Mouse (Mus musculus) kidney, postnatal 25 days (tissue): Measurements from ENCODE around the gene Ephb3.

ENCODE experiments used
- DNase-seq, 2 experiments: peaks; one replicate each; pipeline ENCODE4 v3.0.0; 2021; ENCODE audit warnings: mixed read lengths in 2 of 2

Ephb3 gene

DNA sequence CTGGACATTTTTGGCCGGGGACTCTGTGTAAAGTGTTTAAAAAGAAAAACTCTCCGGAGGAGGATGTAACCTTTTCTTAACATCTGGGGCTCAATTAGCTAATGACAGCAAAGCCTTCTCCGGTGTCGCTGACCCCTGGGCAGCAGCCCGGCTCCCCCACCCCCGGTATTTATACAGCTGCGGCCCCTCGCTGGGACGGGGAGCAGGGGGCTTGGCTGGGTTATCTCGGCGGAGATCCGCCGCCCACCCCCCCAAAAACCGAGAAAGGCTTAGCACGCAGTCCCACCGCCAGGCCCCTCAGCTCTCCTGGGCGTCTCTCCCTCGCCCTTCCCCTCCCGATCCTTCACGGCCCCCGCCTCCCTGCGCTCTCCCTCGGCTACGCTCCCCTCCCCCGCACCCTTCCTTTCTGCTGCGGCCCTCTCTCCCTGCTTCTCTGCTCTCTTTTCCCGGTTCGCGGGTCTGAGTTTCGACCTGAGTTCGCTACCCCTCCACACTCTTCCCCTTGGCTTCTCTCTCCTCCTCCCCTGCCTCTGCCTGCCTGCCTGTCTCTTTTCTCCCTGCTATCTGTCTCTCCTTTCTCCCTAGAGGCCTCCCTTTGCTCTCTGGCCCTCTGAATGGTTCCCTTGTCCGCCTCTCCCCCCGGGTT lies 42.0 kb downstream of the Ephb3 start:
- peak; percentile 20 to 52 for DNase-seq

DNA sequence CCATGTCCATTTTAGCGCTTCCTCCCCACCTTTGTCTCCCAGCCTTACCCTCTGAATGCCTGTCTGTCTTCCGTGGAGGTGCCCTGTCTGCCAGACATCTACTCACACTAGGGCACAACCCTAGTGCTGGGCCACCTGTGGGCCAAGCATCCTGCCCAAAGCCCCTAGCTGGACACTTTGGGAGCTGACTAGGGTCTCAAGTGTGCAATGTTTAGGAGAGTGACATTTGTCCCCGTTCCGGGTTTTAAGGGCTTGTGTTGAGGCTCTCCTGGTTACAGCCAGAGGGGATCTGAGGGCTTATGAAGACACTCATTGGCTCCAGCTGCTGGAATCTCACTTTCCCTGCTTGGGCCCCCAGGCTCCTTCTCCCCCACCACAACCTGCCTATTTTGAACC lies 42.5 kb downstream of the Ephb3 start:
- no peak for DNase-seq

- DNase-seq = peak; percentile 75 to 89
Measured at GRCm38 (mm10) chr16:21247871-21248712, 43.5 kb downstream of the Ephb3 start.

- no peak for DNase-seq
Measured at GRCm38 (mm10) chr16:21248713-21249531, 44.4 kb downstream of the Ephb3 start.

GRCm38 (mm10) chr16:21252401-21252955 lies 47.9 kb downstream of the Ephb3 start:
- DNase-seq = no peak

DNA sequence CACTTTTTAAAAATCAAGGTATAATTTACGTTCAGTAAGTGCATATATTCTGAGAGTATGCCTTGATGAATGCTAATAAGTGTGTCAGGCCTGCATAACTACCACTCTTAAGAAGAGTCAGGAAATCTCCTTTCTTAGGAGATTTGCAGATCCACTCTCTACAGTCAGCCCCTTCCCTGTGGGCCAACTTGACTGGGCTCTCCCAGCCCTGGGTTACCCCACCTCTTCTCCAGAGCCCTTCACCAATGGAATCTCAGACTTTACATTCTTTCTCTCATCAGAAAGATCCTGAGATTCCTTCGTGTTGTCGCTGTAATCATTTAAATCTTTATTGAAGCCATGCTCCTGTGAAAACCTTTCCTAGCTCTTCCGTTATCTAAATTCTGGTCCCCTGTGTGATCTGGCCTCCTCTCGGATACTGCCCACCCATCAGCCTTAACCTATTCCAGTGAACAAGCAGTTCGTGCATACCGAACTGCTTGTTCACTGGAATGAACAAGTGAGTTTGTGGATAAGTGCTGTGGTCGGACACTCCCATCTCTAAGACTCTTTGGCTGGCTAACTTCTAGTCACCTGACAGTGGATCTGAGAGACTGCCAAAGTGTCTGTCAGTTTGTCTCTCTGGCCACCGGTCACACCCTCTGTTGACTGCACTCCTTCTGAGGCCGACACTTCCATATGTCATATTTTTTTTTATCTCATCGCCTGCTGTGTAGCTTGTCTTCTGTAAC lies 51.2 kb downstream of the Ephb3 start:
- no peak for DNase-seq

DNA sequence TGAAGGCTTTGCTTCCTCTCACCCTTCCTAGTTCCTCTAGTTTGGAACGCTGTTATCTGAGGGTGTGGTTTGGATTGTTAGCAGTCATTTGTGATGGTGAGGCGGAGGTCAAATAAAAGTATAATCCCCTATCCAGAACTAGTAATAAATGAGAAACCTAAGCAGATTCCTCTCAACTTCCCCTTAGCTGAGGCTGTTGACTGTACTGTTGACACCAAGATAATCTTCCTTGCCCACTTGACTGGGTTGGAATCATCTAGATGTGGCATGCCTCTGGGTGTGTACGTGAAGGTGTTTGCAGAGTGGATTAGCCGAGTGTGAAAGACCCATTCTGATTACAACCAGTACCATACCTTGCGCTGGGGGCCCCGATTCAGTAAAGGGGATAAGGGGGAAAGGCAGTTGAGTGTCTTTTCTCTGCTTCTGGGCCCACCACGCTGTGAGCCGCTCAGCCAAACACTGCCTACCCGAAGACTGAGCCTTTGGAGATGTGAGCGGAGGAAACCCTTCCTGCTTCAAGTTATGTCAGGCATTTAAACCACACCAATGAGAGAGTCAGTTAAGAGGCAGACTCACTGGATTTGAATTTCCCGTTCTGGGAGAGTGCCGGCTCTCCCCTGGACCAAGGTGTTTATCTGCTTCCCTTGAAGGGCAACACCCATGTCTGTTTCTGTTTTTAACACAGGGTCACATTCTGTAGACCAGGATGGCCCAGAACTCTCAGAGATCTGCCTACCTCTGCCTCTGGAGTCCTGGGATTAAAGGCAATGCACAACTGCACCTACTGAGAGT lies 52.2 kb downstream of the Ephb3 start:
- no peak for DNase-seq

DNA sequence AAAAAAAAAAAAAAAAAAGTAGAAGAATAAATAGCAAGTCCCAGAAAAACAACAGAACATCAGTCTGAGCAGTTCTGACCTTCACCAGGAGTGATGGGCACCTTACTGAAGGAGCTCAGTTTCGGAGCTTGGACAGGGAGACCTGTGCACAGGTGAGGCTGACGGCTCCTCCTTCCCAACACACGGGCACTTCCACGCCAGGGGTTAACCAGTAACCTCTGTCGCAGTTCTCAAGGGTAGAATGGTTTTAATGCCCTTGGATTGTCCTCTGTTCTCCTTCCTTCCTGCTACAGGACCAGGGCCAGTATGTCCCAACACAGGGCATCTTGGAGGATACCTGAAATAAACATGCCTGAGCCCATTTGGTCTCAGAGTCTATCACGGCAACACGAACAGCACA lies 60.9 kb downstream of the Ephb3 start:
- DNase-seq = peak; percentile 18 to 69

DNA sequence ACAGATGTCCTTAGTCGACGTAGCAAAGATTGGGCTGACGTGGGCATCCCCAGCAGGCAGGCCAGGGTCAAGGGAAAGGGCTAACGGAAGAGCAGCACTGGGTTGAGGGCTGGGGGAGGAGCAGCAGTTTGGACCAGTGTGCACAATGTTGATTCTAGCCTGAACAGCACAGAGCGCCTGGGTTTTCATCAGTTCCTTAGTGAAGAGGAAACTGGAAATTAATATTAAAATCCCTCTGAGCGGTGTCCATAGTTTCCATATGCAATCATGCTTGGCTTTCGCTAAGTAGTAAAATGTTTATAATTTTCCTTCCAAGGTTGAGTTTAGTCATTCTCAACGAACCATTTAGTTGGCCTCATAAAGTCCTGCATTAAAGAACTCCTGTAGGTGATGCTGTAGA lies 65.2 kb downstream of the Ephb3 start:
- DNase-seq = no peak

GRCm38 (mm10) chr16:21271773-21272247 lies 67.3 kb downstream of the Ephb3 start:
- no peak for DNase-seq

- DNase-seq = no peak
Measured at GRCm38 (mm10) chr16:21272748-21273147, 68.2 kb downstream of the Ephb3 start.
